Mouse (Mus musculus) forebrain, embryonic 10.5 days (tissue): Measurements from ENCODE around the gene Gpr12. TPM values are rescaled to one million over a fixed set of nuclear protein-coding genes. Genes with fewer than 3 reads are reported as not detected.
"Not testable (repeated sequence)": the region's sequence is repeated elsewhere in the genome, so short reads cannot be mapped to it uniquely, and the experiment has no call there.

ENCODE experiments used
- DNase-seq: peaks from one replicate; pipeline ENCODE4 v3.0.0-alpha.2; 2017; ENCODE audit warnings: low spot score; ENCODE audit errors: extremely low spot score
- H3K27ac ChIP-seq: fragments of 300-500 bp; sonication (generic); 2 replicates; pipeline ENCODE4 v1.5.1; 2016; ENCODE audit warnings: mild to moderate bottlenecking
- H3K27me3 ChIP-seq: fragments of 300-500 bp; sonication (generic); 2 replicates; pipeline ENCODE4 v1.6.1; 2016; ENCODE audit warnings: mild to moderate bottlenecking; ENCODE audit not compliant: poor library complexity, severe bottlenecking
- H3K36me3 ChIP-seq: fragments of 300-500 bp; sonication (generic); replicated peaks from 2 replicates; pipeline ENCODE4 v1.6.1; 2016; ENCODE audit warnings: mild to moderate bottlenecking, moderate library complexity
- H3K4me1 ChIP-seq: fragments of 300-500 bp; sonication (generic); 2 replicates; pipeline ENCODE4 v1.6.1; 2016
- H3K4me3 ChIP-seq: fragments of 300-500 bp; sonication (generic); 2 replicates; pipeline ENCODE4 v1.5.1; 2016; ENCODE audit warnings: mild to moderate bottlenecking, moderate library complexity
- H3K9me3 ChIP-seq: fragments of 300-500 bp; sonication (generic); 2 replicates; pipeline ENCODE4 v1.6.1; 2016; ENCODE audit warnings: mild to moderate bottlenecking, moderate library complexity
- WGBS: fragments of 180-500 bp; shearing (Covaris S2); methylation state at CpG from one replicate; pipeline ENCODE4 v1.1.7; 2016; 5-methylcytosine and 5-hydroxymethylcytosine counted together
- polyA plus RNA-seq: library from polyadenylated mRNA; unstranded; fragments of >200 nt; fragmentation: Nextera tagmentation; extraction: Ambion mirVana; gene quantifications from 2 replicates; pipeline ENCODE4 v1.2.1, GENCODE M21; 2016

Gpr12 gene
- polyA plus RNA-seq, 1 experiment from 2014 or later, result 0.15 TPM

DNA sequence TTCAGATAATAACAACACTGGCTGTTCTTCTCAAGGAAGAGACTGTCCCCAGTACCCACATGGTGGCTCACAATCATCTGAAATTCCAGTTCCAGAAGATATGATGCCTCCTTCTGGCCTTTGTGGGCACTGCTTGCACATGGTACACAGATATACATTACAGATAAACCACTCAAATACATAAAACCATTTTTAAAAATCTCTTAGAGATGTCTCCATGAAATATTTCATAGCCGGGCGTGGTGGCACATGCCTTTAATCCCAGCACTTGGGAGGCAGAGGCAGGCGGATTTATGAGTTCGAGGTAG is 12.3 kb downstream of the Gpr12 start:
- H3K36me3 ChIP-seq, H3K4me3 ChIP-seq, H3K27me3 ChIP-seq, H3K9me3 ChIP-seq, H3K4me1 ChIP-seq, H3K27ac ChIP-seq, DNase-seq: not testable (repeated sequence)
- 95% methylated on average over 4 of the region's 4 CpGs for WGBS

DNA sequence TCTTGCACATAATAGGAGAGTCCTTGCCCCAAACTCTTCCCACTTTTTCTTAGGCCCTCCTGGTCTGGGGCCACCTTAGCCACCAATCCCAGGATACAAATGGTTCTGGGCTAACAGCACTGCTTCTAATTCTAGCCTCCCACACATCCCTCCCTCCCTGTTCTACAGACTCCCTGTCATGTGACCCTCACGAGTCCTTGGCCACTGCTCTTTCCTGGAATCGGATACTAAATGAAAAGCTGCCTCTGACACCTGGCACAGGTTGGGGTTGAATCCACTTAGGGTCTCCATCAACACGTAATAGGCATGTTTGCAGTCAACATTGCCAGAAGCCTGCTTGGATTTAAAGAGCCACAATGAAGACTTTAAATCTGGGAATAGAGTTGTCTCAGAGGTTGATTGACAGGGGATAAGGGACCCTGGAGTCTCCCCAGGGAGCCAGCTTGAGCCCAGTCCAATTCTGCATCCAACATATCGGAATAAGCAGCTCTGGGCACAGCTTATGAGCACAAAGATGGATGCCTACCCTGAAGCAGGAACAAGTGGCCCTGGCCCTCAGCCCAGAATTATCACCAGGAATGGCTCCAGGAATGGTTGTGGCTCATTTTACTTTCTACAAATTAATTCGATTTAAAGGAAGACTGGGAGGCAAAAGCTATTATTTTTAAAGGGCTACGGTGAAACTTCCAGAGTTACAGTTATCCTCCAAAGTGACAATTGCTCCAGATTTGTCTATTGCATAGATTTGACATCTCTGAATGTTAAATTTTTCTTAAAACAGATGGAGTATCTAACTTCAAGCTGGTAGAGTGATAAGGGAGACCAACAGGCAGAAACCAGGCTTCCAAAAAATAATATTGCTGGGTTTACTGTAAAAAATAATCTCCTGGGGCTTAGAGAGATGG is 13.0 kb downstream of the Gpr12 start:
- not testable (repeated sequence) for DNase-seq, H3K36me3 ChIP-seq, H3K4me1 ChIP-seq, H3K27ac ChIP-seq, H3K4me3 ChIP-seq, H3K9me3 ChIP-seq, H3K27me3 ChIP-seq
- WGBS, result 82% methylated on average over 6 of the region's 6 CpGs

DNA sequence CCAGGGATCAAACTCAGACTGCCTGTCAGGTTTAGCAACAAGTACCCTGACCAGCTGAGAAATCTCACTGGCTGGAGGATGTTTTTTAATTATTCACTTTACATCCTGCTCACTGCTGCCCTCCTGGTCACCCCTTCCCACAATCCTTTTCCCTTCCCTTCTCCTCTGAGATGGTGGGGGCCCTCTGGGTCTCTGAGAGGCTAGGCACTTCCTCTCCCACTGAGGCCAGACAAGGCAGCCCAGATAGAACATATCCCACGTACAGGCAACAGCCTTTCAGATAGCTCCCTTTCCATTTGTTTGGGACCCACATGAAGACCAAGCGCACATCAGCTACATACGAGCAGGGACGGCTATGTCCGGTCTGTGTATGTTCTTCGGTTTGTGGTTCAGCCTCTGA is 14.9 kb downstream of the Gpr12 start:
- not testable (repeated sequence) for DNase-seq, H3K27me3 ChIP-seq, H3K27ac ChIP-seq, H3K36me3 ChIP-seq, H3K4me3 ChIP-seq, H3K9me3 ChIP-seq, H3K4me1 ChIP-seq
- 85% methylated on average over 6 of the region's 6 CpGs for WGBS

DNA sequence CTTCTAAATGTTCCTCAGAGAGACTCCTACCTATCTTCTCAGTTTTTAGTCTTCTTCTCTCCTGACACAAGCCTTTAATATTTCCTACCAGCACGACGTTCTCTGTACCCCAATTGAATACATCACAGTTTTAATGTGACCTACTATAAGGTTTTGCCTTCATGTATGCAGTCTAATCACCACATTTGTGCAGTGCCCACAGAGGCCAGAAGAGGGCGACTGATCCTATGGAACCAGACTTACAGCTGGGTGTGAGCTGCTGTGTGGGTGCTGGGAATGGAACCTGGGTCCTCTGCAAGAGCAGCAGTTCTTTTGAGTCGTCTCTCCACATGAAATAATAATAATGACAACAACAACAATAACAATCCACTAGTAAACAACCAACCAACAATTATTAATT is 18.0 kb downstream of the Gpr12 start:
- DNase-seq, result no peak
- Histone ChIP-seq H3K27me3 (no peaks in the 10 kb centered on the region), H3K4me3 (no peak overlapping the region), H3K9me3 (0 out of 2 replicates have a peak, but pooled peaks cover 2% of the 10 kb centered on the region), H3K4me1 (no peaks in the 10 kb centered on the region), H3K36me3 (no peaks in the 10 kb centered on the region), H3K27ac (no peak overlapping the region)
- 59% methylated on average over 4 of the region's 4 CpGs for WGBS

DNA sequence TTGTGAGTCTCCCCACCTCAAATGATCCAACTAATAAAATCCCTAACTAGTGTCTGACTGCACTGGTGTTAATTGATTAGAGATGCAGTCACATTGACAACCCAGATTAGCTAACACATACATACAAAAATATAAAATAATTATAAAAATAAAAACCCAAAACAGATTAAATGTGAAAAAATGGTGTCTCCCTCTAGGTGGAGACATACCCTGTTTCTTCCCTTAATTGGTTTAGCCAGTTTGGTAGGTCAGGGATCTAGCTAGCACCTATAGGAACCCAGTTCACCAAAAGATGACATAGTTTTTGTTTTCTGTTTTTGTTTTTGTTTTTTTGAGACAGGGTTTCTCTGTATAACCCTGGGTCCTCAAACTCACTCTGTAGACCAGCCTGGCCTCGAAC is 20.8 kb downstream of the Gpr12 start:
- Histone ChIP-seq H3K9me3 (0 out of 2 replicates have a peak, but pooled peaks cover 2% of the 10 kb centered on the region), H3K27me3 (no peaks in the 10 kb centered on the region), H3K4me1 (no peaks in the 10 kb centered on the region), H3K4me3 (no peak overlapping the region), H3K27ac (no peak overlapping the region), H3K36me3 (no peaks in the 10 kb centered on the region)
- no peak for DNase-seq
- WGBS, result 79% methylated on average over 1 of the region's 1 CpGs

DNA sequence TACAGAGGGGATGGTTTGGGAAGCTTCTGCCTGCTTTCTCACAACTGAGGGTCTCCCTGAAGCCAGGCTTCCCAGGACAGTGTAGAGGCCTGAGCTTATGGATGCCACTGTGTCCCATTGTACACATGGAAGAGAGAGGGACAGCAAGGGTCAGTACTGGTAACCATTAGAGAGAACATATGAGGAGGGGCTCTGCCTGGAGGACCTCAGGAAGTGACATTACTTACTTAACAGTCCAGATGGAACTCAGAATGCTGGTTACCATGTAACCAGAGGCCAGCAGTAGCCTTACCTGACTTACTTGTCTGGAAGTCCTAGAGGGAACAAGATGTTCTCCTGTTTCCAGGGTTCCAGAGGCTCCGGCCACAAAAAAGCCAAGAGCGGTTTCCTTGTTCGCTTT is 29.2 kb downstream of the Gpr12 start, which contains the start of gene Gm3415:
Gm3415 (plus strand) TSS at position 301 of the 400 bp plus-strand sequence.
- not testable (repeated sequence) for H3K4me1 ChIP-seq, H3K36me3 ChIP-seq, H3K27ac ChIP-seq, H3K4me3 ChIP-seq, H3K27me3 ChIP-seq, H3K9me3 ChIP-seq, DNase-seq
- WGBS, result no CpG with 5 or more reads among the region's 3 CpGs

DNA sequence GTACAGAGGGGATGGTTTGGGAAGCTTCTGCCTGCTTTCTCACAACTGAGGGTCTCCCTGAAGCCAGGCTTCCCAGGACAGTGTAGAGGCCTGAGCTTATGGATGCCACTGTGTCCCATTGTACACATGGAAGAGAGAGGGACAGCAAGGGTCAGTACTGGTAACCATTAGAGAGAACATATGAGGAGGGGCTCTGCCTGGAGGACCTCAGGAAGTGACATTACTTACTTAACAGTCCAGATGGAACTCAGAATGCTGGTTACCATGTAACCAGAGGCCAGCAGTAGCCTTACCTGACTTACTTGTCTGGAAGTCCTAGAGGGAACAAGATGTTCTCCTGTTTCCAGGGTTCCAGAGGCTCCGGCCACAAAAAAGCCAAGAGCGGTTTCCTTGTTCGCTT is 47.7 kb downstream of the Gpr12 start, which contains the start of gene Gm3409:
Gm3409 (plus strand) TSS at position 301 of the 400 bp plus-strand sequence.
- not testable (repeated sequence) for H3K4me3 ChIP-seq, DNase-seq, H3K9me3 ChIP-seq, H3K36me3 ChIP-seq, H3K27ac ChIP-seq, H3K27me3 ChIP-seq, H3K4me1 ChIP-seq
- WGBS, result 89% methylated on average over 3 of the region's 3 CpGs

Other genes with a start within 250 kb of the Gpr12 start
- 7.2 and 7.3 TPM in 2 replicates for gene Wasf3, start 200.3 kb downstream of the Gpr12 start, polyA plus RNA-seq
- gene Gm6408, start 103.3 kb downstream of the Gpr12 start, polyA plus RNA-seq, result not detected in 2 replicates
- not detected in 2 replicates for gene Gm6370, start 93.9 kb downstream of the Gpr12 start, polyA plus RNA-seq
- not detected in 2 replicates for gene 4930449I24Rik, start 82.8 kb downstream of the Gpr12 start, polyA plus RNA-seq
- gene Gm3402, start 71.1 kb downstream of the Gpr12 start, polyA plus RNA-seq, result not detected in 2 replicates
- gene Gm3404, start 59.4 kb downstream of the Gpr12 start, polyA plus RNA-seq, result not detected in 2 replicates
- gene Gm3409, start 47.6 kb downstream of the Gpr12 start, polyA plus RNA-seq, result not detected in 2 replicates
- gene Gm3415, start 29.1 kb downstream of the Gpr12 start, polyA plus RNA-seq, result not detected in 2 replicates
- 13.2 and 14.2 TPM in 2 replicates for gene Usp12, start 209.8 kb upstream of the Gpr12 start, polyA plus RNA-seq
- 529 and 540 TPM in 2 replicates for gene Rpl21, start 247.7 kb upstream of the Gpr12 start, polyA plus RNA-seq